Mouse (Mus musculus) spleen, embryonic (tissue): ENCODE measurements around the gene Lrrc45.
"Not testable (repeated sequence)": the region's sequence is repeated elsewhere in the genome, so short reads cannot be mapped to it uniquely, and the experiment has no call there.

Experiments used
- CTCF ChIA-PET: fragments of 350-600 bp; sonication (Branson Sonifier 250); formaldehyde crosslinking; loops from one replicate; lab custom pipeline; 2022; lab: Charles Lee

Lrrc45 gene

GRCm38 (mm10) chr11:120726243-120727168, 12.8 kb downstream of the Lrrc45 start:
- CTCF ChIA-PET, result interaction anchor here (0.9 kb wide), 1 partner anchor 13 kb away, joined by 3 read pairs; the partner anchor contains the start of genes Cenpx and Lrrc45

DNA sequence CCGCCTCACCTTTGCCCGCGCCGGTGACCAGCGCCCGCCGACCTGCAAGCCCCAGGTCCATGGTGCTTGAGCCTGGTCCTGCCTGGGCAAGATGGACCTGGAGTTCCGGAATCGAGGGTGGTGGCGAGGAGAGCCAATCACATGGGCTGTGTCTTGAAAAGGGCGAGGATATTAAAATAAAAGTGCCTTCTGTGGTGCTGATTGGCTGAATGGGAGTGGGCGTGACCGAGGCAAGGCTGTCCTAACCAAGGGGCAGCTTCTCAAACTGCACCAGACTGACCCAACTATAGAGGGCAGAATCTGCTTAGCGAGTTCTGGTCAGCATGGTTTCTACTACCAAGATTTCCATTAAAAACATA, 13.4 kb downstream of the Lrrc45 start, which contains the start of gene Dcxr:
Dcxr (minus strand) TSS at position 113 of the 359 bp plus-strand sequence.
- CTCF ChIA-PET, result interaction anchor here (0.8 kb wide), 1 partner anchor 68 kb away, joined by 3 read pairs; no protein-coding TSS in a partner anchor

DNA sequence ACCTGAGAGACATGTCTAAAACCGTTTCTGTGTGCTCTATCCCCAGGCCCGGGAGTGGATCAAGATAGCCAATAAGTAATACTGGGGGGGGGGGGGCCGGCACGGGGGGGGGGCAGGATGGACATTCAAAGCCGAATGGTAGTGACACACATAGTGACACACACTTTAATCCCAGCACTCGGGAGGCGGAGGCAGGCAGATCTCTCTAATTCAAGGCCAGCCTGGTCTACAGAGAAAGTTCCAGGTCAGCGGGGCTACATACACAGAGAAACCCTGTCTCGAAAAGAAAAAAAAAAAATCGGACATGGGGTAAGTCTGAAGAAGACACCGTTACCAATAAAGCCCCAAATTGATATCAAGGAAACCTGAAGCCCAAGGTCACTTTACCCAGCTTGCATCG, 13.8 kb downstream of the Lrrc45 start:
- CTCF ChIA-PET, result interaction anchor here (0.8 kb wide), 1 partner anchor 68 kb away, joined by 3 read pairs; no protein-coding TSS in a partner anchor

- CTCF ChIA-PET, result no interaction called here
These were observed 15.0 kb downstream of the Lrrc45 start for GRCm38 (mm10) chr11:120728530-120729240.

- CTCF ChIA-PET, result not testable (repeated sequence)
These were observed 15.8 kb downstream of the Lrrc45 start for GRCm38 (mm10) chr11:120729432-120730050.

DNA sequence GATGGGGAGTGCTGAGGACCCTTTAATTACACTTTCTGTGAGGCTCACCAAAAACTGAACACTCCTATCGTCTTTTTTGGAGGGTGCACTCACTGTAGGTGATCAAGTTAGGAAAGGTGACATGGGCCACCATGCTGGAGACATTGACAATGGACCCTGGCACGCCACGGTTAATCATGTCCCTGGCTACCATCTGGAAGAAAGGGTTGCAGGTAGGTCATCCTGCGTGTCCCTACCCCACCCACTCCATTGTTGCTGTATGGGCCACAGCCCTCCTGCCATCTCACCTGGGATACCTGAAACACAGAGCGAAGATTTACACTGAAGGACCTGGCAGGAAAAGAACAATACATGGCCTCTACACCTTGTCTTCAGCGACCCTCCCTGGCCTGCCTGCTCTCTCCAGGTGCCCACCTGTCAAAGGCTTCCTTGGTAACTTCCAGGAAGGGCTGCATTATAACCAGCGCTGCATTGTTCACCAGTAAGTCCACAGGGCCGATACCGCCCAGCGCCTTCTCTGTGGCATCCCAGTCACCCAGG, 16.7 kb downstream of the Lrrc45 start:
- CTCF ChIA-PET, result no interaction called here

- CTCF ChIA-PET, result interaction anchor here (0.7 kb wide), 1 partner anchor 109 kb away, joined by 3 read pairs; no protein-coding TSS in a partner anchor
These were observed 17.7 kb downstream of the Lrrc45 start for GRCm38 (mm10) chr11:120731395-120731794.

DNA sequence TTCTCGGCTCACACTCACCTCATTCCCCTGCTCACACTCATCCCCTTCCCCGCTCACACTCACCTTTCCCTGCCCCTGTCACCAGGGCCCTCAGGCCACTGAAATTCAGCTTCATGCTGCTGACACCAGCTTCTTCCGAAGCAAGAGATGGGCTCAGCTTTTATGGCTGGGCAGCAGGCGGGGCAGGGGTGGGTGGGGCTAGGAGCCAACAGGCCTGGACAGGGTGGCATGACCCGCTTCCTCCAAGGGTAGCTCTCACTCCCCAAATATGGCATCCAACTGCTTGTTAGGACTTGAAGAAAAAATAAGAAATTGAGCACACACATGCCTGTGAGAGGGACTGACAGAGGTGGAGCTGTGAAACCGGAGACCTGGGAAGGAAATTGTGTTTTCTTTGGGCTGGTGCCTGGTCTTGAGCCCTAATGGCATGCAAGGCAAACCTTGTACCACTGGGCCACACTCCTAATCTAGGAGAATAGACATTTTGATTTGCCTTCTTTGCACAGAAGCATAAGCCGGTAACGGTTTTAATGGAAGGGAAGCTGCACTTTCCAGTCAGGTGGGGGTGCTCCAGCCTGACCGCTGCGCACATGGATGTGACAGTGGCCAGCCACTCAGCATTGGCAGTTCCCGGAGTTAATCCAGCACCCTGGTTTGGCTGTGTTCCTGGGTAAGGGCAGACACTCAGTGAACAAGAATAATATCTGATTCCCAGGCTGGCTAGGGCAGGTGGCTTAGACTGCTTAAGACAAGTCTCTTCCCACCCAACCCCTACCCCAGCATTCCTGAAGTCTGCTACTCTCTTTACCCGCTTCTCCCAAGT, 18.3 kb downstream of the Lrrc45 start, which contains the start of gene Cbr2:
Cbr2 (minus strand) TSS at position 257 of the 823 bp plus-strand sequence.
- CTCF ChIA-PET, result interaction anchor here (0.7 kb wide), 1 partner anchor 110 kb away, joined by 3 read pairs; no protein-coding TSS in a partner anchor

GRCm38 (mm10) chr11:120733521-120733920, 19.8 kb downstream of the Lrrc45 start:
- CTCF ChIA-PET, result no interaction called here

GRCm38 (mm10) chr11:120736424-120736823, 22.7 kb downstream of the Lrrc45 start:
- CTCF ChIA-PET, result no interaction called here

GRCm38 (mm10) chr11:120740981-120741380, 27.3 kb downstream of the Lrrc45 start:
- CTCF ChIA-PET, result no interaction called here

GRCm38 (mm10) chr11:120744121-120744701, 30.5 kb downstream of the Lrrc45 start:
- CTCF ChIA-PET, result no interaction called here

- CTCF ChIA-PET, result no interaction called here
These were observed 34.2 kb downstream of the Lrrc45 start for GRCm38 (mm10) chr11:120747974-120748373.

DNA sequence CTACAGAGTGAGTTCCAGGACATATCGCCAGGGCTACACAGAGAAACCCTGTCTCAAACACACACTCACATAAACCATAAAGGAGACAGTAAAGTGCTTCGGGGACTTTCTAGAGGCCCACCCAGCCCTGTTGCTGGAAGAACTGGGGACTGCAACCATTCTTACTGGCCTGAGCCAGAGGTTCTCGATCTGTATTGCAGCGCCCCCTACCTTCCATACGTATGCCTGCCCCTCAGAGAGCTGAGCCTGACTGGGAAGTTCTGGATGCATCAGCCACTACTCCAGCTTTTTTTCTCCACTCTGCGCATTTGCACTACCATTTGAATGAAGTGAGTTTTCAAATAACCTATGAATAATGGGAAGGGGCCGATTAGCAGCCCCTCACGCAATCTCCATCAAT, 35.7 kb downstream of the Lrrc45 start:
- CTCF ChIA-PET, result interaction anchor here (0.5 to 0.7 kb wide), 2 partner anchors 28 to 438 kb away, joined by 4 to 5 read pairs; partner anchors contain the start of gene Rac3

DNA sequence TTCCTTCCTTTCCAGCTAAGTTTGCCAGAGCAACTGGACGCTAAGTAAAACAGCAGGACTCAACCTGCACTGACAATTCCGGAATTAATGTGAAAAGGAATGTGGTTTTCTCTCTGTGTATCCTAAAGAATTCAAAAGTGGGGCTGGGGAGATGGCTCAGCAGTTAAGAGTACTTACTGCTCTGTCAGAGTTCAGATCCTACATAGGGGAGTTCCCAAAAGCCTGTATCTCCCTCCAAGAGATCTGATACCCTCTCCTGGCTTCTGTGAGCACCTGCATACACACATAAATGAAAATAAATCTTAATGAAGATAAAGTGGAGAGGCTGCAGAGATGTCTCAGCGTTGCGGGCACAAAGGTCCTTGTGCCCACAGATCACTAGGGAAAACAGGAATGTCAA, 37.9 kb downstream of the Lrrc45 start:
- CTCF ChIA-PET, result interaction anchor here (1.7 kb wide), 1 partner anchor 31 kb away, joined by 8 read pairs; no protein-coding TSS in a partner anchor

DNA sequence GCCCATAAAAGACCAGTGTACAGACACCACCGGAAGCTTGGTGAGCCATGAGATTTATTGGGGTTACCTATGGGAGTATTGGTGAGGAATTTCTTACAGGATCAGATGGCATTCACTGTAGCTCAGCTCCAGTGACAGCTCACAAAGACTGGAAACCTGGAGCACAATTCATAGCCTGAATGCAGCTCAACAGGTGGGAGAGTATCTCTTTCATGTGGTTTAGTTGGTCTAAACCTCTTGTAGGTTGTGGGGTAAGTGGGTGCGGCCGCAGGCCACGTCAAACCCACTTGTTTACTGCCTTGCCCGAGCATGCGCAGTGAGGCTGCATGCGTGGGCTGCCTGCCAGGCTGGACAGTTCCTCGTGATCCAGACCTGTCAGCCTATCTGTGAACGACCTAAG, 46.5 kb downstream of the Lrrc45 start:
- CTCF ChIA-PET, result no interaction called here

DNA sequence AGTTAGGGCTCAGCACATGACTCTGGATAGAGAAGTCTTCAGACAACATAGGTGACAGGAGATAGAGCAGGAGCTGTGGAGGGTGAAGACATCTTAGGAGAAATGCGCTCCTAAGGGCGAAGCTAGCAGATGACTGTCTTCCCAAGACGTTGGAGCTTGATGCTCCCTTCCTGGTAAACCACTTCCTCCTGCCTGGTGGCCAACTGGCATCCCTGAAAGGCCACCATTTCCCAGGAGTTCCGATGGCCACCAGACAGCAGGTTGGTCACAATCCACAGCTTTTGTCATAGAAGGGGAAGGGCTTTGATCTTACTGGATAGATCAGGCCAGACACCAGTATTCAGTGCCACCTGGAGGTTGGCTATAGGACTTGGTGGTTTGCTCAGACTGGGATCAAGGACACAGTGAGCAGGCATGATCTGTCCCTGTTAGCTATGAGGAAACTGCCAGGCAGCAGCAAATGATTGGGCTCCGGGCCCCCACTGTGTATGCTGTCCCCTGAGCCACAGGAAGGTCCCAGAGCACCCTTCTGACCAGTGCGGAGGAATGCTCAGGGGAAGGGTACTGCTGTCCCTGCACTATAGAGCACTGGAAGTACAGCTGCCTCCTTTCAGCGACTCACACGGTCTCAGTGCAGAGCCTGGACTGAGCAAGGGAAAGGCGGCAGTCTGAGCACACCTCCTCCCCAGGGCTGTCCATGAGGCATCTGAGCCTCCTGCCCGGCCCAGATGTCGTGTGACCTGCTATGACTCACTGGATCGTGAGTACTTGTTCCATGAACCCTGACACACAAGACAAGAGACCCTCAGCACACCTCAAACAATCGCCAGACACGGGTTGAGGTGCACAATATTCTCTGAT, 48.3 kb downstream of the Lrrc45 start:
- CTCF ChIA-PET, result no interaction called here

GRCm38 (mm10) chr11:120762672-120763041, 48.9 kb downstream of the Lrrc45 start, which contains the start of gene Hmga1b:
Gene Hmga1b (plus strand): TSS chr11:120762794.
- CTCF ChIA-PET, result not testable (repeated sequence)
